Mouse (Mus musculus) liver, embryonic 14.5 days (tissue): ENCODE measurements around the gene Enc1.

ENCODE experiments used
- CTCF ChIP-seq: IDR thresholded peaks from 2 replicates; pipeline ENCODE4 v1.5.1; 2016; ENCODE audit warnings: antibody characterized with exemption, low read depth, control low read depth
- EP300 ChIP-seq: IDR thresholded peaks from 2 replicates; pipeline ENCODE4 v1.6.1; 2016; ENCODE audit warnings: antibody characterized with exemption, low read depth

DNA sequence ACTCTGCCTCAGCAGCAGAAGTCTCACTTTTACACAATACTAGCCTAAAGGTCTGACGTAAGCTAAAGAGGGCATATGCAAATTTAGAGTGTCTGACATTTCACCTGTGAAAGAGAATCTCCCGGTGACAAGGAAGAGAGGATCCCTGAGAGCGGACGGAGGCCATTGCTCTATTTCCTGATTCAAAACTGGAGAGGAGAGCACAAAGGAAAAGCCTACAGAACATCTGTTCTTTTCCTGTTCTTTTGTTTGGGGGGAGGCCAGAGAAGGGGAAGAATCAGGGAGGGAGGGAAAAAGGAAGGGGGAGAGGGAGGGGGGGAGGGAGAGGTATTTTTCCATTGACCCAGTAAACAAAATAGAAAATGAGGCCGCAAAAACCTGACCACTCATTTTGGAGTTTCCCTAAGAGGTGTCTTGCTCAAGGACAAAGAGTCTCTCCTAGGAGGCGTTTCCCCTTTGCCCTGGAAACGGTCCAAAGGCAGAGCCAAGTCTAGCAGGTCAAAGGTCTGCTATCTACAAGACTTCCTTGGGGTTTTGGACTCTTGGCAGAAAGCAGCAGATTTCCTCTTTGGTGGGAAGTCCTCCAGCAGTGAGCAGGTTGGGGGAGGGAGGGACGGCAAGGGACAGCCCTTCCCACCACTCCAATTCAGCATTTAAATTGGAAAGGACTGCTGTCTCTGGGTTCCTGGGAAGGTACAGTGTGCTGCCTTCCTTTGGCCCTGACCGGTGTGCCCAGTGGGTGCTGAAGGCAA lies 54.4 kb downstream of the Enc1 start:
- TF ChIP-seq CTCF: no peak
- TF ChIP-seq EP300: no peak
